Mouse (Mus musculus): ENCODE data around the gene Col28a1.
"Not testable (repeated sequence)": the region's sequence is repeated elsewhere in the genome, so short reads cannot be mapped to it uniquely, and the experiment has no call there.

The Col28a1 gene

GRCm38 (mm10) chr6:7982958-7983645, 209.3 kb downstream of the Col28a1 start:
- not testable (repeated sequence) for DNase-seq

GRCm38 (mm10) chr6:7971020-7971760, 221.2 kb downstream of the Col28a1 start:
- no peak for DNase-seq

- no peak for DNase-seq
These were observed 223.0 kb downstream of the Col28a1 start for GRCm38 (mm10) chr6:7969376-7969775.

GRCm38 (mm10) chr6:7965833-7966522, 226.4 kb downstream of the Col28a1 start:
- DNase-seq, result no peak

GRCm38 (mm10) chr6:7962749-7963148, 229.7 kb downstream of the Col28a1 start:
- no peak for DNase-seq

GRCm38 (mm10) chr6:7952208-7952607, 240.2 kb downstream of the Col28a1 start:
- DNase-seq, result no peak

GRCm38 (mm10) chr6:7951778-7952177, 240.6 kb downstream of the Col28a1 start:
- no peak for DNase-seq
